Mouse (Mus musculus) lung, adult 2 months (tissue): ENCODE measurements around the gene Zfx. TPM values are rescaled to one million over a fixed set of nuclear protein-coding genes. Genes with fewer than 3 reads are reported as not detected.
A peak's percentile ranks its signal among the peaks of the same experiment; 100 is the strongest.

Experiments
- DNase-seq: peaks from one replicate; pipeline ENCODE4 v3.0.0; 2022
- H3K4me1 ChIP-seq: fragments of 200-500 bp; 2 replicates; pipeline ENCODE4 v1.6.1; 2011; ENCODE audit warnings: low read length; ENCODE audit not compliant: control insufficient read depth, insufficient read depth
- H3K4me3 ChIP-seq: fragments of 200-500 bp; replicated peaks from 2 replicates; pipeline ENCODE3; 2011; ENCODE audit warnings: low read depth, mild to moderate bottlenecking, control low read depth, low read length; ENCODE audit errors: extremely low read depth
- CTCF ChIP-seq: fragments of 200-500 bp; IDR thresholded peaks from 2 replicates; pipeline ENCODE4 v1.5.1; 2011; ENCODE audit warnings: mild to moderate bottlenecking, low read length, control low read depth; ENCODE audit not compliant: insufficient read depth
- POLR2A ChIP-seq: fragments of 200-500 bp; IDR thresholded peaks from 2 replicates; pipeline ENCODE4 v1.6.1; 2011; ENCODE audit warnings: low read depth, mild to moderate bottlenecking, control low read depth, low read length, borderline replicate concordance; ENCODE audit errors: extremely low read depth
- WGBS: fragments of 180-500 bp; shearing (Covaris S2); methylation state at CpG from one replicate; pipeline ENCODE4 v1.1.7; 2018; 5-methylcytosine and 5-hydroxymethylcytosine counted together
- polyA plus RNA-seq: library from polyadenylated mRNA; depleted of rRNA; stranded (reverse); fragments of >200 nt; gene quantifications from 2 replicates; pipeline ENCODE4 v1.2.3, GENCODE M21; 2012

Zfx gene
- polyA plus RNA-seq, 1 experiment: 7.2 TPM

- TF ChIP-seq POLR2A (no peak), CTCF (no peak)
- no peak overlapping the region for H3K4me3 ChIP-seq
- 61% methylated on average over 3 of the region's 3 CpGs for WGBS
- H3K4me1 ChIP-seq: no peaks in the 10 kb centered on the region
- DNase-seq: no peak
Measured at GRCm38 (mm10) chrX:94132239-94132638, 8.7 kb upstream of the Zfx start.

GRCm38 (mm10) chrX:94129712-94130111 lies 6.2 kb upstream of the Zfx start:
- no peak overlapping the region for H3K4me3 ChIP-seq
- no peaks in the 10 kb centered on the region; the same call in 1 of the 2 replicates for H3K4me1 ChIP-seq
- TF ChIP-seq POLR2A (no peak), CTCF (no peak)
- WGBS: 73% methylated on average over 4 of the region's 4 CpGs
- no peak for DNase-seq

DNA sequence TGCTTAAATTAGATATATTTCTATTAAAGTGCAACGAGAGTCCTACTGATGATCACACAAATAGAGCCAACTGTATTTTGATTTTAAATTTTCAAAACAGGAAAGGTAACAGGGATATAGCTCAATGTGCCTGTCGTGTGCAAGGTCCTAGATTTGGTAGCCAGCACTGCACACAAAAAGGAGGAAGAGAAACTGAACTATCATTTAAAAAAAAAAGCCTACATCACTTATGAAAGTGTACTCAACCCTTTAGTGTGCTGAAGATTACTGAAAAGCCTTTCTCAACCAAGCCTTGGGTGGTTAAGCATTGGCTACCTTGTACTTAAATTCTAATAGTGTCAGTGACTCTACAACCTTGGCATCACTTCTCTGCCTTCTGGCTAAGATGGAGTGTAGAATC lies 2.4 kb upstream of the Zfx start:
- DNase-seq: no peak
- H3K4me1 ChIP-seq: no peaks in the 10 kb centered on the region; the same call in 1 of the 2 replicates
- TF ChIP-seq CTCF: no peak
- TF ChIP-seq POLR2A: no peak
- no peak overlapping the region for H3K4me3 ChIP-seq
- 65% methylated on average over 2 of the region's 2 CpGs for WGBS

DNA sequence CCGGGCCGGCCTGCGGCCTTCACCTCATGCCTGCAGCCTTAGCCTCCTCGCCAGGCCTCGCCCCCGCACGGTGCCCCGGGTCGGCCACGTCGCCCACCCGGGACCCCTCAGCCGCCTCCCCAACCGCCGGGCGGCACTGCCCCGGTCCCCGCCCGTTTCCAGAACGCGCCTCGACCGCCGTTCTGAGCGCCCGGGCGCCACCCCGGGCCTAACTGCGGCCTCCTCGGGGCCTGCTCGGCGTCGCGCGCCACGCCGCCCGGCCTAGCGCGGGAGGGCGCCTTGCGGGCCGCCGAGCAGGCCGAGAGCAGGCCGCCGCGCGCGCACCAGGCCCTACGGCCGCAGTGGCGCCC lies 818 bp downstream of the Zfx start:
- no peak for TF ChIP-seq CTCF
- no peak for TF ChIP-seq POLR2A
- peak overlapping the region; percentile 57 for H3K4me3 ChIP-seq
- DNase-seq: peak; percentile 58
- WGBS: 45% methylated on average over 53 of the region's 53 CpGs
- no peaks in the 10 kb centered on the region; the same call in 1 of the 2 replicates for H3K4me1 ChIP-seq

DNA sequence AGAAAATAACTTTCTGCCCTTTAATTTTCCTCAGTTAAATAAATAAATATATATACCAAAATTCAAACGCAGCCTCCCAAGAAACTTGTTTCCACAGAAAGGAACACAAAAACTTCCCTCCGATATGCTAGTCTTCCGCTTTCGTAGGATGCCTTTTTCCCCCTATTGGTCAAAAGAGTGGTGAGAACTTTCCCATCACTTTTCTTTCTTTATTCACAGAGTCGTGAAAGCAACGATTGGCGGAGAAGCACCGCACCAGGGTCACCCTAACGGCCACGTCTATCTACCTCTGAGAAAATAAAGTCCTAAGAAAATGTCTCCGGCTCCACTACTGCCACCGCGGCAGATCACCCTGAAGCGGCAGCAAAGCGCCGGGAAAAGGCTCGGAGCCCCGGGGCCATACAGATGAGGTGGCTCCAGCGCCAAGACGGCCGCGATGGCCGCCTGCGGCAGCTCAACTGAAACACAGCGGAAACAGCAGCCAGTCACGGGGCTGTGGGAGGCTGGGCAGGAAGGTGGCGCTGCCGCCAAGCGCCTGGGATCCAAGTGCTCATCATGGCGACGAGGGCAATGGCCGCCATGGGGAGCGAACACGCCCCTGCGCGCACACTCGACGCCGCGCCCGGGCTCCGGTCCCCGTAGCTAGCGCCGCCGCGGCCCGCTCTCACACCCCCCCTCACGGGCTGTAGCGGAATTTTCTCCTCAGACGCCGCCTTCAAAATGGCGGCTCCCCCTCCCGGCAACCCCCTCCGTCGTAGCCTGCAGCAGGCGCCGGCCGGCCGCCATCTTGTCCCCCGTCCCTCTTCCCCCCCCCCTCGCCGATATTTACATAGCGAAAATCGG lies 1.4 kb downstream of the Zfx start:
- TF ChIP-seq POLR2A (peak; percentile 52; the same call in 1 of the 2 replicates), CTCF (no peak)

DNA sequence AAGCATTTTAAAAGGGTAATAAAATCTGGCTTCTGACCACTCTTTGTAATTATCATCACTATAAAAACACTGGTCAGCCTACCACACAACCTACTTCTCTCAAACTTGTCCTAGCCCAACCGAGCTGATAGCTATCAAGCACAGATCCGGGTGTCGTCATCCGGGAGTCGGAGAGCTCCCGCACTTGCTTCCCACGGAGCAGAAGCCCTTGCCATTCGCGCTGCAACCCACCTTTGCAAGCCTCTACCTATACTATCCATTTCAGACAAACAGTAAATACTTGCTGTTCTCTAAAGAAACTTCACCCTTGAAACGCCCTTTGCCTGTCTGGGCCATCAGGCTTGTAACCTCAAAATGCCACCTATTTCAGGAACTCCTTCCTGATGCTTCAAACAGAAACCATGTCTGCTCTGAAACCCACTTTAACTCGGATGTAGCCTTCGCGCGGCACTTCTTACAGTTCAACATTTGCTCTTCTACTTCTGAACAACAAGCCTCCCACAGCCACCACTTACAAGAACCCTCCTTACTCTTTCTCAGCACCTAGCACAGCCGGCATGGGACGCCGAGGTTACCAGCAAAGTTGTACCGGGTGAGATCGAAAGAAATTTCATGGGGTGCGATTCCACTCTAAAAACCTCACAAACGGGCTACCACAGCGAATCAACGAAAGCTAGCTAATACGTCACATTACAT lies 2.2 kb downstream of the Zfx start:
- Histone ChIP-seq H3K4me1 (no peaks in the 10 kb centered on the region; the same call in 1 of the 2 replicates), H3K4me3 (peak overlapping the region; percentile 80)
- DNase-seq: peak; percentile 9
- no peak for TF ChIP-seq CTCF
- no peak for TF ChIP-seq POLR2A
- WGBS: 32% methylated on average over 24 of the region's 24 CpGs

More for the DNA sequence above, 1.4 kb downstream of the Zfx start:
- WGBS: 27% methylated on average over 65 of the region's 65 CpGs
- H3K4me3 ChIP-seq: peak overlapping the region; percentile 80
- peak; percentile 71 for DNase-seq
- H3K4me1 ChIP-seq: no peaks in the 10 kb centered on the region; the same call in 1 of the 2 replicates

- DNase-seq: no peak
- peaks cover 3% of the 10 kb centered on the region; the same call in 1 of the 2 replicates for H3K4me1 ChIP-seq
- no peak overlapping the region for H3K4me3 ChIP-seq
- no peak for TF ChIP-seq POLR2A
- no peak for TF ChIP-seq CTCF
Measured at GRCm38 (mm10) chrX:94118350-94118749, 5.2 kb downstream of the Zfx start.

GRCm38 (mm10) chrX:94115882-94116281 lies 7.6 kb downstream of the Zfx start:
- 70% methylated on average over 6 of the region's 6 CpGs for WGBS
- no peak for DNase-seq
- TF ChIP-seq POLR2A (no peak), CTCF (no peak)
- H3K4me1 ChIP-seq: peaks cover 3% of the 10 kb centered on the region; the same call in 1 of the 2 replicates
- no peak overlapping the region for H3K4me3 ChIP-seq

GRCm38 (mm10) chrX:94105964-94106363 lies 17.5 kb downstream of the Zfx start:
- Histone ChIP-seq H3K4me3 (no peak overlapping the region), H3K4me1 (peaks cover 2% of the 10 kb centered on the region; the same call in 1 of the 2 replicates)
- no peak for DNase-seq
- TF ChIP-seq POLR2A (no peak), CTCF (no peak)
- WGBS: 42% methylated on average over 2 of the region's 2 CpGs

- TF ChIP-seq CTCF: no peak
- no peak for TF ChIP-seq POLR2A
- H3K4me3 ChIP-seq: no peak overlapping the region
Measured at GRCm38 (mm10) chrX:94102938-94103337, 20.6 kb downstream of the Zfx start.

More at GRCm38 (mm10) chrX:94102938-94103337, 20.6 kb downstream of the Zfx start:
- no peak for DNase-seq
- H3K4me1 ChIP-seq: peaks cover 2% of the 10 kb centered on the region; the same call in 1 of the 2 replicates
